Mouse (Mus musculus): Measurements from ENCODE around the gene Stum.

DNA sequence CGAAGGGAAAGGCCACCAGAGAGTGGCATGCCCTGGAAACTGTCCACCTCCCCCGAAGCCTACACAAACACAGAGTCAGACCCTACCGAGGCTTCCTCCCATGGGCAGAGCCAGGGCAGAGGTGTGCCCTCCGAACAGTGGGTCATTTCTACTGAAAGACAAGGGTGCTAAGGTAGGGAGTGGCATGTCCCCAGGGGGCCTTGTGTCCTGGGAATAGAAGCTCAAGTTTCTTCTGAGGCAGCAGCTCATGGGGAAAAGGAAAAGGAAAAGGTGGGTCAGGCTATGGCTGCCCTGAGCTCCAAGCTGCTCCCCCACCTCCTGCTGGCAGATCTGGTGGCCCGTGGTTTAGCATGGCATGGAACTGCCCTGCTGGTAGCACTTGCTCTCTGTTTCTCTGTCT lies 73.5 kb downstream of the Stum start:
- TF ChIP-seq CTCF (conservative IDR thresholded peaks at IDR 0.05; ENCODE audit: insufficient read depth, insufficient read length, low read depth, low read length), result no peak
- TF ChIP-seq POLR2A (IDR thresholded peaks at IDR 0.05; ENCODE audit: low read depth, low read length), result no peak

Measured in kidney, adult 2 months (tissue).